Mouse (Mus musculus) brain, adult 2 months (tissue): Measurements from ENCODE around the gene Magi1.
A peak's percentile ranks its signal among the peaks of the same experiment; 100 is the strongest.

ENCODE experiments used
- DNase-seq: peaks from one replicate; pipeline ENCODE4 v3.0.0; 2011; ENCODE audit warnings: low read depth, low spot score

The Magi1 gene

DNA sequence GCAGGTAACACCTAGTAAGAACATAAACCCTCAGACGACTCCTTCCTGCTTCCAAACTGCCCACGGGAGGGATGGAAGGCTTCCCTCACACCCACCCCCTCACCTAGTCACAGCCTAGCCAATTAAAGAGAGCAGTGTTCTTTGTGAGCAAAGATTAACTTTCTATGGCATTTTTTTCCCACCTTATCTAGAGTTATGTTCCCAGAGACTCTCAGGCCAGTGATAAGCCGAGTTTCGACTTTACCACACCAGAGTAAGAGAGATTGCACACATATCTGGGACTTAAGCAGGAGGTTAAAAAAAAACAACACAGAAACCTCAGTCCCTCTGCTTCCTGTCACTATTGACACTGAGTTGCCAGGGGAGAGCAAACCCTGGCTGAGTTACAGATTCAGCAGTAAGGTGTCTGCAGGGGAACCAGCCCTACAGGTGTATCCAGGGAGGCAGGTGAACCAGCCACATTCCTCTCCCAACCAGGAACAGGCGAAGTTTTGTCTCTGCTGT is 80.0 kb downstream of the Magi1 start:
- DNase-seq, result no peak

DNA sequence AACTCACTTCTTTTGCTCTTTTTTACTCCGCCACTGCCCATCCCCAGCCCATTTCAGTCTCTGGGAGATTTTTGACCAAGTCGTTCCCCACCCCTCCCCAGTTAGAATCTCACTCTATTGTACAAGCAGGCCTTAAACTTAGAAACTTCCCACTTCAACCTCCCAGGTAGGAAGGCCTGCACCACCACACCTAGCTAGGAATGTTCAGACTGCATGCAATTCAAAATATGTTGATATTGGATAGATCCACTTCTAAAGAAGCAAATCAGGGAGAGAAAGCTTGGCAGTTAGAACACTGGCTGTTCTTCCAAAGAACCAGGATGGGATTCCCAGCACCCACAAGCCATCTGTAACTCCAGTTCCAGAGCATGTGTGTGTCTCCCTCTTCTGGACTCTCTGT is 81.8 kb downstream of the Magi1 start:
- DNase-seq, result no peak

DNA sequence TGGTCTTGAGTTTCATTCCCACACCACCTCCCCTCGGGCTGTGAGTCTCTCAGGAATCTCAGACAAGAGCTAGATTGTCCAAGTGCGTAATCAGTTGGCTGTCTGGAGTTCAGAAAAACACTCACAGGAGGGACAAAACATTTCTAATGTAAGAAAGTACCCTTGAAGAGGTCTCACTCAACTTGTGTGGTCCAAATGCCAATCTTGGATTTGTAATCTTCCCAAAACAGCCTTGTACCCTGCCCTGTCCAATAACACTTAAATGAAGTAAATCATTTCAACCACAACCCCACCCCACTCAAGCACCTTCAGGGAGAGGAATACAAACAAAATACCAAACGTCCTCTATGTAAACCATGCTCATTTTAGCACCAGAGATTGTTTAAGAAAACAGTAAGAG is 82.8 kb downstream of the Magi1 start:
- DNase-seq, result no peak

- no peak for DNase-seq
These were observed 84.0 kb downstream of the Magi1 start for GRCm38 (mm10) chr6:94199696-94200095.

DNA sequence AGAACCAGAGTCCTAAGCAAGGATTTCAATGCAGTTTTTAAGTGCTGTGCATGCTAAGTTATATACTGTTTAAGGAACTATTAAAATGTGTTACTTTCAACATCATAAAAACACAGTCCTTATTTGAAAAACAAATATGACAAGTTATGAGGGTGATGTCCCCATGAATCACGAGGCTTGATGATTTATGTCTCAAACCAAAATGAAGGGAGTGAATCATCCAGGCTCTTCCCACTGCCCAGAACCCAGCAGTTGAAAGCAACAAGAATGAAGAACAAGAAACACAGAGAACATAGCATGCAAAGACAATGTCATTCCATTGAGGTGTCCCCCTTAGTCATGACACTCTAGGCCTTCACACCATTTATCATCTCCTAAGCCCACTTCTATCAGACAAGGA is 85.9 kb downstream of the Magi1 start:
- DNase-seq, result no peak

DNA sequence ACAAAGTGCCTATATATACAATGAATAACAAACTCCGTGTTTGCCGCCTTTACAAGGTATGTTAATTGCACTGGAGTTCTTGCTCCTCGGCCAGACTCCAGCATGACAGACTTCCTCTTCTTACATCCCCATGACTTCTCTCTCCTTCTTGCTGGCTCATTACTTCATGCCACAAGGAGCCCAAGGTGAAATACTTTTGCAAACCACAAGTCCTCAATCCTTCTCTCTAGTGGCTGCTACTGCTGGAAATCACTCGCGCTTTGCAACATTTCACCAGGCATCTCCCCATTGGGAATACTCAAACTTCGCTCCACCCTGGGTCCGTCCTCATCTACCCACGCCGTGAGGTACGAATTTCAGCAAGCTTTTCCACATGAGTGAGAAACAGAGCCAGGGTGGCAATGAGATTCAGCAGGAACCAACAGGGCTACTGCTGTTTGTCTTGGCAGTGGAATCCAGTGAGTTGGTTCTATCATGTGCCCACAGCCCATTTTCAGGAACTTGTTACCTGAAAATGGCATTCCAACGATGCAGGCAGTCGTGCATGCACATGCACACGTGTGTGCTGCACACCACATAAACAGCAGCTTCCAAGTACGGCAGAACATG is 88.3 kb downstream of the Magi1 start:
- no peak for DNase-seq

GRCm38 (mm10) chr6:94190830-94191229 is 92.9 kb downstream of the Magi1 start:
- DNase-seq, result no peak

DNA sequence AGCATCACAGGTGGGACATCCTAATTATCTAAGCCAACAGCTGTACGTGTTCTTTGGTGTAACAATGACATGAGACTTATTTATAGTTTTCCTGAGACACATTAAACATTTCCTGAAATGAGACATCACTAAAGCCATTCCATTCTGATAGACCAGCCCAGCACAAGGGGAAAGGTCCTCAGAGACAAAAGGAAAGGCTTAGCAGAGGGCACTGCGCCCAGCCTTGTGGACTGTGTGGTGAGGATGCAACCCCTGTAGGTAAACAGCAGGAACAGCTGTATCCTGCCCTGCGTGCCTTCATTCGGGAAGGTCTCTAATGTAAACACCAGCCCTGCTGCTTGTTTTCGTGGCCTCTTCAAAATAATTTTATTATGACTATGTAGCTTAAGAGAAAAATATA is 94.3 kb downstream of the Magi1 start:
- no peak for DNase-seq

DNA sequence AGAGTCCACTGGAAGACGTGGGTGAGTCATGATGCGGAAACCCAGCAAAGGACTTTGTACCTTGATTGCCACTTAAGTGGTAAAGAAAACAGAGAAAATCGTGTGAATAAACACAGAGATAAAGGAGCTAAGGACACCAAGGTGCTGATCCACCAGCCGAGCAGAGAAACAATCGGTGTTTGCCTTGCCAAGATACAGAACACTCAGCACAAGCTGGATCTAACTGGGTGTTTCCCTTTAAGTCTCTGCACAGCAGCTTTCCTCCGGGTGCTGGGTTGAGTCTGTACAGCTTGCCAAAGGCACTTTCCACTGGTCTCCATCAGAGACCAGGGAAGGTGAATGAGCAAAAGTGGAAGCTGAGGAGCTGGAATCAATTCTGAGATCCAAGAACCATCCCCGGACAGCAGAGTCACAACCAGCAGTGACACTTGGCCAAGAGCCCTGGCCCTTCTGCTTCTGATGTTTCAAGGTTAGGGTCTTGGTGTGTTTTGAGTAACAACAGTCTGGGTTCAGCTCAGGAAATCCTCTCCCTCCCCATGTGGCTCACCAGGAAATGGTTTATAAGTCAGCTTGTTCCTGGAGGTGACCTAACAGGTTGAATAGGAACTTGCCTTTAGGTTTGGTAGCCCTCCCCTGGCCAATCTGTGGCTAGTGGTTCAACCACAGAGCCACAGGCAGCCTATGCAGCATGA is 96.9 kb downstream of the Magi1 start:
- DNase-seq, result no peak

- DNase-seq, result no peak
These were observed 99.4 kb downstream of the Magi1 start for GRCm38 (mm10) chr6:94184268-94184667.

DNA sequence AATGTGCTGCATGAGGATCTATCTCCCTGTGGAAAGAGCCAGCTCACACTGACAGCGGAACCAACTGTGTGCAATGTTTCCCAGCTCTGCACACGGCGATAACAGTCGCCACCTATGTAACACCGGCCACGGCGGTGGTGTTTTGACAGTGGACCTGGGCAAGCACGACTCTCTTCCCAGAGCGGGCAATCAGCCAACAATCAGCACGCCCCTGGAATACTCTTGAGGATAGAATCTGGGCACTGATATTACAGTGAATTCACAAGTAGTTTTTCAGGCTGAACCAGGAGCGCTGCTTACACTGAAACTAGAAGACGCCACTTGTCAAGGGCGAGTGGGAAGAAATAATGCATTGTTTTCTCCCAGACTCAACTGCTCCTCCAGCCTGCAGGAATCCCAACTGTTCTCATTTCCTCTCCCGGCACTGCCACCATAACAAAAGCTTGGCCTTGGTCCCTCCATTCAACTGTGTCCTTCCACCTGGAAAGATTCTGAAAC is 100.3 kb downstream of the Magi1 start:
- peak; percentile 76 for DNase-seq

GRCm38 (mm10) chr6:94181673-94182255 is 102.0 kb downstream of the Magi1 start:
- peak; percentile 38 for DNase-seq

DNA sequence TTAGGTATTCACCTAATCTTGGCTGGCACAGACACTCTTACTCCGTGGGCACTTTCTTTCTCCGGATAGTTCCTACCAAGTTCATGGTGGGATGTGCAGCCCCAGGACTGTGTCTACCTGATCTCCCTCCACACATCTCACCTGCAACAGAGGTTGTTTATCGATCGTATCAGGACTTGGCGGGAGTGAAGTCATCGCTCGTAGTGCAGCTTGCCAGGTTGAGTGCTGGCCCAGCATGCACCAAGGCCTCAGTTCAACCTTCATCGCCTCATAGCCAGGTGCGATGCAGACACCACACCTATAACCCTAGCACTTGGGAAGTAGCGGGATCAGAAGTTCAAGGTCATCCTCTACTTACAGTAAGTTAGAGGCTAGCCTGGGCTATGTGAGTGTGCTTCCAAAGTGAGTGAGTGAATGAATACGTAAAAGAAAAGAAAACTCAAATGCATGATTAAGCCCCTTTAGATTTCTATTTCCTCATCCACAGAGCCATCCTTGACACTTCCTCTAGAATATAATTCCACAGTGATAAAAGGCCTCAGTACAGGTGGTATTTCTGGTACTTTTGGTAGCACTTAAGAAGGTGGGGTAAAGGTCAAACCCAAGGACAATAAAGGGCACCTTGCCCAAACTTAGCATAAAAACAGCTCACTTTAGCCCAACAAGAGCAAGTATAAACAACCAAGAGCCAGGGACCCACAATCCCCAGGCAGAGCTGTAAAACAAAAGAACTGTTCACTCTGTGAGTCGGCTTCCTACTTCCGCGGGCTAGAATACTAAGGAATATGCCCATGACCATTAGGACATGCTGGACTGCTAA is 103.2 kb downstream of the Magi1 start:
- no peak for DNase-seq

DNA sequence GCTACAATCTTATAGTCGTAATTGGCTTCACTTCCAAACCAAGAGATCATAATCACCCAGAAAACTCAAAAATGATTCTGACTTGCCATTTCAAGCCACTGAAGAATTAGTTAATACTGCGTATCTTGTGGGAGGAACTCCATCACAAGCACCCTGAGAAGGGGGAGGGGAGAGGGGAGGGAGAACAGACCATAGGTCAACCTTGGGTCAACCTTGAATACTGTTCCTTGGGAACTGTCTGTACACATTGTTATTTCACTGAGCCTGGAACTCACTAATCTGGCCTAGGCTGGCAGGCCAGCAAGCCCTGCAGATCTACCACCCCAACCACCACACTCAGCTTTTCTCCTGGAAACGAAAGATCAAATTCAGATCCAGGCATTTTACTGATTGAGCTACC is 106.2 kb downstream of the Magi1 start:
- no peak for DNase-seq

GRCm38 (mm10) chr6:94176705-94177104 is 107.0 kb downstream of the Magi1 start:
- DNase-seq, result no peak

GRCm38 (mm10) chr6:94171250-94171649 is 112.5 kb downstream of the Magi1 start:
- DNase-seq, result no peak

- peak; percentile 26 for DNase-seq
These were observed 114.0 kb downstream of the Magi1 start for GRCm38 (mm10) chr6:94169581-94170194.

GRCm38 (mm10) chr6:94165951-94166350 is 117.8 kb downstream of the Magi1 start:
- DNase-seq, result no peak

- no peak for DNase-seq
These were observed 118.8 kb downstream of the Magi1 start for GRCm38 (mm10) chr6:94164753-94165536.

- DNase-seq, result peak; percentile 48
These were observed 120.3 kb downstream of the Magi1 start for GRCm38 (mm10) chr6:94163325-94163995.
